Mouse (Mus musculus) forebrain, embryonic 10.5 days (tissue): Measurements from ENCODE around the gene Cdk7. TPM values are rescaled to one million over a fixed set of nuclear protein-coding genes. Genes with fewer than 3 reads are reported as not detected.

ENCODE experiments used
- DNase-seq: peaks from one replicate; pipeline ENCODE4 v3.0.0-alpha.2; 2017; ENCODE audit warnings: low spot score; ENCODE audit errors: extremely low spot score
- H3K27ac ChIP-seq: fragments of 300-500 bp; sonication (generic); 2 replicates; pipeline ENCODE4 v1.5.1; 2016; ENCODE audit warnings: mild to moderate bottlenecking
- H3K27me3 ChIP-seq: fragments of 300-500 bp; sonication (generic); 2 replicates; pipeline ENCODE4 v1.6.1; 2016; ENCODE audit warnings: mild to moderate bottlenecking; ENCODE audit not compliant: poor library complexity, severe bottlenecking
- H3K36me3 ChIP-seq: fragments of 300-500 bp; sonication (generic); replicated peaks from 2 replicates; pipeline ENCODE4 v1.6.1; 2016; ENCODE audit warnings: mild to moderate bottlenecking, moderate library complexity
- H3K4me1 ChIP-seq: fragments of 300-500 bp; sonication (generic); 2 replicates; pipeline ENCODE4 v1.6.1; 2016
- H3K4me3 ChIP-seq: fragments of 300-500 bp; sonication (generic); 2 replicates; pipeline ENCODE4 v1.5.1; 2016; ENCODE audit warnings: mild to moderate bottlenecking, moderate library complexity
- H3K9me3 ChIP-seq: fragments of 300-500 bp; sonication (generic); 2 replicates; pipeline ENCODE4 v1.6.1; 2016; ENCODE audit warnings: mild to moderate bottlenecking, moderate library complexity
- whole genome bisulfite sequencing: fragments of 180-500 bp; shearing (Covaris S2); methylation state at CpG from one replicate; pipeline ENCODE4 v1.1.7; 2016; 5-methylcytosine and 5-hydroxymethylcytosine counted together
- polyA plus RNA-seq: library from polyadenylated mRNA; unstranded; fragments of >200 nt; fragmentation: Nextera tagmentation; extraction: Ambion mirVana; gene quantifications from 2 replicates; pipeline ENCODE4 v1.2.1, GENCODE M21; 2016

Gene Cdk7
- polyA plus RNA-seq, 1 experiment from 2014 or later = 101 TPM

DNA sequence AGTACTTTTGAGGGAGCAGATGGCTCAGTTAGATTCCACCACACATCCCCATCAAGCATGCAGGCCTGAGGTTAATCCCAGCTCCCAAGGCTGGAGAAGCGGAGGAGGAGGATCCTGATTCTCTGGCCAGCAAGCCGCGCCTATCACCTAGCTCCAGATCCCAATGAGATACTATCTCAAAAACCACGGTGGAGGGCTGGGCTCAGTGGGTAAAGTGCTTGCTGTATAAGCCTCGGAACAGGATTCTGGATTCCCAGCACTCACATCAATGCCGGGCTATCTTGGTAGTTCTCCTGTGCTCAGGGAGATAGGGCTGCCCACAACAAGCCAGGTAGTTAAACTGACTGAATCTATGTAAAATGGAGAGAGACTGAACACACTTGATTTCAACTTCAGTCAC lies 15.3 kb downstream of the Cdk7 start:
- WGBS = 93% methylated on average over 6 of the region's 6 CpGs
- Histone ChIP-seq H3K4me3 (no peak overlapping the region), H3K36me3 (peaks cover 99% of the 10 kb centered on the region), H3K4me1 (no peaks in the 10 kb centered on the region), H3K27me3 (no peaks in the 10 kb centered on the region), H3K27ac (no peak overlapping the region), H3K9me3 (no peaks in the 10 kb centered on the region)
- DNase-seq = no peak

DNA sequence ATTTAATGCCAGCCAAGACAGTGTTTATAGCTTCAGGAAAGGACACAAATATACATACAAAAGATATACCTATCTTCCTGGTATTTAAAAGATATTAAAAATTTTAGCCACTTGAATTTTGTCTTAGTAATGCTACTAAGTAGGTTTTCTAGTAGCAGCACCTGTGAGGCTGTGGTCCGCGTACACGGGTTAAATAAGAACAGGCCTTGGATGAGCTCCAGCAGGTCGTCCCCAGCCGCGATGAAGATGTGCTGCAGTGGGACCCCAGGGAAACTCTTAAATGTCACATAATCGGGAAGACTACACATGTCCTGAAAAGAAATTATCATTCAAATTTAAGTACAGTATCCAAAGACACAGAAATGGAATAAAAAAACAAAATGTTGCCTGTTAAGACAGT lies 24.5 kb downstream of the Cdk7 start:
- H3K36me3 ChIP-seq = peaks cover 98% of the 10 kb centered on the region
- H3K4me3 ChIP-seq = no peak overlapping the region
- H3K9me3 ChIP-seq = no peaks in the 10 kb centered on the region
- 94% methylated on average over 7 of the region's 7 CpGs for WGBS
- H3K4me1 ChIP-seq = no peaks in the 10 kb centered on the region
- H3K27me3 ChIP-seq = no peaks in the 10 kb centered on the region
- no peak overlapping the region for H3K27ac ChIP-seq
- DNase-seq = no peak

GRCm38 (mm10) chr13:100703468-100703867 lies 27.3 kb downstream of the Cdk7 start:
- Histone ChIP-seq H3K27ac (no peak overlapping the region), H3K36me3 (peaks cover 98% of the 10 kb centered on the region), H3K4me1 (no peaks in the 10 kb centered on the region), H3K9me3 (no peaks in the 10 kb centered on the region), H3K4me3 (no peak overlapping the region), H3K27me3 (no peaks in the 10 kb centered on the region)
- no peak for DNase-seq
- 92% methylated on average over 2 of the region's 2 CpGs for WGBS

DNA sequence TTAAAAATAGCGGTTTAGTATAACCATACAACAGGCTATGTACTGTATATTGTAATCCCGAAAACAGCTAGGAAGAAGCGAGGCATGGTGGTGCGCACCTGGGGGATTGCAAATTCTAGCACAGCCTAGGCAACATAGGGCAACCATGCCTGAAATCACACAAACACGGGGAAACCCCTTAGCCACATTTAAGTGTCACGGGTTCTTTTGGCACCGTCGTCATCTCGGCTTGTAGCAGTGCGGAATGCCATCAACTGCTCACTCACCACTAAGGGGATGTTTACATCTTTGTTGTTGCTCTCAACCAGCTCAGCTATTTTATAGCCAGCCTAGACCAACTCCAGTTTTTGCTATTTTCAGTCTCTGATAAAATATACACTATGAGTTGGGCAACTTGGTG lies 31.9 kb downstream of the Cdk7 start:
- 96% methylated on average over 10 of the region's 10 CpGs for WGBS
- DNase-seq = no peak

GRCm38 (mm10) chr13:100697541-100697940 lies 33.2 kb downstream of the Cdk7 start:
- no peak for DNase-seq
- 98% methylated on average over 3 of the region's 3 CpGs for WGBS
- Histone ChIP-seq H3K27ac (no peak overlapping the region), H3K4me1 (no peaks in the 10 kb centered on the region), H3K4me3 (no peak overlapping the region), H3K27me3 (no peaks in the 10 kb centered on the region), H3K36me3 (peaks cover 73% of the 10 kb centered on the region), H3K9me3 (no peaks in the 10 kb centered on the region)

More for the DNA sequence above, 31.9 kb downstream of the Cdk7 start:
- H3K4me3 ChIP-seq = no peak overlapping the region
- H3K27me3 ChIP-seq = no peaks in the 10 kb centered on the region
- no peaks in the 10 kb centered on the region for H3K9me3 ChIP-seq
- H3K27ac ChIP-seq = no peak overlapping the region
- H3K36me3 ChIP-seq = peaks cover 87% of the 10 kb centered on the region
- no peaks in the 10 kb centered on the region for H3K4me1 ChIP-seq

GRCm38 (mm10) chr13:100687513-100687912 lies 43.2 kb downstream of the Cdk7 start:
- DNase-seq = no peak
- Histone ChIP-seq H3K27me3 (no peaks in the 10 kb centered on the region), H3K4me1 (no peaks in the 10 kb centered on the region), H3K27ac (no peak overlapping the region), H3K9me3 (no peaks in the 10 kb centered on the region), H3K36me3 (no peaks in the 10 kb centered on the region), H3K4me3 (no peak overlapping the region)
- WGBS = 67% methylated on average over 7 of the region's 7 CpGs

- WGBS = 83% methylated on average over 2 of the region's 2 CpGs
- H3K9me3 ChIP-seq = no peaks in the 10 kb centered on the region
- H3K36me3 ChIP-seq = no peaks in the 10 kb centered on the region
- H3K4me1 ChIP-seq = no peaks in the 10 kb centered on the region
- no peak overlapping the region for H3K4me3 ChIP-seq
- no peaks in the 10 kb centered on the region for H3K27me3 ChIP-seq
- no peak overlapping the region for H3K27ac ChIP-seq
- DNase-seq = no peak
Observed at GRCm38 (mm10) chr13:100684355-100684754, 46.4 kb downstream of the Cdk7 start.

DNA sequence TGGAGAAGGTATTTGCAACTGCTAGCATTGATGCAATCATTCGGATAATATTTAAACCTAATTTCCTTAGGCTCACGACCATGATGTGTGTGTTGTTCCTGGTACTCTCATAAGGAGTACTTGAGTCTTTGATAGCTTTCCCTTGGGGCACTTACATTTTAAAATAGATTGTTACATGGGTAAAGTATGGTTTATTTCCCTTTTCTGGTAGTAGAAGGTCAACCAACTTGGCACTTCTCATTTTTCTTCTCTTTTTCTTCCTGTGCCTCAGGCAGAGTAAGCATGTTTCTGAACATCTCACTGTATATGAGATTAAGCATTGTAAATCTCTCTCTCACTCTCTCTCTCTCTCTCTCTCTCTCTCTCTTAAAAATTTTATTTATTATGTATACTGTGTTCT lies 47.9 kb downstream of the Cdk7 start:
- H3K36me3 ChIP-seq = no peaks in the 10 kb centered on the region
- no peaks in the 10 kb centered on the region for H3K27me3 ChIP-seq
- no peaks in the 10 kb centered on the region for H3K4me1 ChIP-seq
- H3K4me3 ChIP-seq = no peak overlapping the region
- 88% methylated on average over 2 of the region's 2 CpGs for WGBS
- no peak overlapping the region for H3K27ac ChIP-seq
- no peaks in the 10 kb centered on the region for H3K9me3 ChIP-seq
- DNase-seq = no peak

DNA sequence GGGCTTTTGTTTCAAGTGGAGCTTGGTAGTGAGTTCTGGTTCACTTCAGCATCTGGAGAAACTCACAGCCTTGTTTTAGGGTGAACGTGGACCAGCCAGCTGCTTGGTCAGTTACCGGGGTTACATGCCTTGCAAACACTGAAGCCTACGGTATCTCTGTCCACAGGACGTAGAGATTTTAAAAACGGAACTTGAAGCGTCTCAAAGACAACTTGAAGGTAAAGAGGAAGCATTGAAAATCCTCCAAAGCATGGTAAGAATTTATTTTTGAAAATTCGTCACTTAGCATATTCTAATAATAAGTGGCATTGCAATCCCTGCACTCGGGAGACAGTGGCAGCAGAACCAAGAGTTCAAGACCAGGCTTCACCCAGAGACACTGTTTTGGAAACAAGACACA lies 49.1 kb downstream of the Cdk7 start:
- Histone ChIP-seq H3K36me3 (no peaks in the 10 kb centered on the region), H3K4me1 (no peaks in the 10 kb centered on the region), H3K27me3 (no peaks in the 10 kb centered on the region), H3K9me3 (no peaks in the 10 kb centered on the region), H3K27ac (no peak overlapping the region), H3K4me3 (no peak overlapping the region)
- 92% methylated on average over 8 of the region's 8 CpGs for WGBS
- no peak for DNase-seq

DNA sequence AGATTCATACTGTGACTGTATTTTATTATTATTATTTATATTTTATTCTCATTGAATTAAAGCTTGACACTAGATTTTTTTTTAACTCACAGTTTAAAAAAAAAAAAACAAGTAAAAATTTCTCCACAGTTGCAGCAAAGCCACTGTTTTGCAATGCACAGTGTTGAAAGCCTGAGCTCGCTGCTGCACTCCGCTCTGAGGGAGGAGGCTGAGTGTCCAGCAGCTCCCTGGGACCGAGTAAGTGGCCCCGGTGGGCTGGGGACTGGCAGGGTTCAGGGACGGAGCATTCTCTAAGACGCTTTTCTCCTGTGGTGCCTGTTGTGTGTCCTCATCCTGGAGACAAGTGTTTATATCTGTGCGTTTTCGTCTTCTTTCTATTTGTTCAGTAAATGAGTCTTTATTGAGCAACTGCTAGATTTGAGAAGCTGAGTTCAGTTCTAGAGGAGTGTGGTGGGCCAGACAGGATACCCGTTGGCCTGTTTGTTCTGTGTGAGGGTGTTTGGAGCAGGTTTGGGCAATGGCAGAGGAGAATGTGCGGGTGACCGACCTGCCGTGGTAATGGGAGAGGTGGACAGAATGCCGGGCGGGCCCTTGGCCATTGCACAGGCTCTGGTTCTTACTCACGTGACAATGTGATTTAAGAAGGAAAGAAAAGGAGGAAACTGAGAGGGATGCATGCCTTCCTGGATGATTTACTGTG lies 54.7 kb downstream of the Cdk7 start:
- Histone ChIP-seq H3K4me3 (no peak overlapping the region), H3K27me3 (no peaks in the 10 kb centered on the region), H3K9me3 (peaks cover 4% of the 10 kb centered on the region; the same call in 1 of the 2 replicates), H3K36me3 (no peaks in the 10 kb centered on the region), H3K4me1 (no peaks in the 10 kb centered on the region), H3K27ac (no peak overlapping the region)
- DNase-seq = no peak
- 92% methylated on average over 15 of the region's 15 CpGs for WGBS

- peaks cover 19% of the 10 kb centered on the region for H3K36me3 ChIP-seq
- H3K9me3 ChIP-seq = peaks cover 4% of the 10 kb centered on the region; the same call in 1 of the 2 replicates
- H3K27me3 ChIP-seq = 0 out of 2 replicates have a peak, but pooled peaks cover 6% of the 10 kb centered on the region
- H3K27ac ChIP-seq = peak overlapping the region; percentile 89
- 61% methylated on average over 9 of the region's 9 CpGs for WGBS
- peaks cover 10% of the 10 kb centered on the region for H3K4me1 ChIP-seq
- peak overlapping the region; percentile 74 for H3K4me3 ChIP-seq
- no peak for DNase-seq
Observed at GRCm38 (mm10) chr13:100670181-100670741, 60.5 kb downstream of the Cdk7 start.

DNA sequence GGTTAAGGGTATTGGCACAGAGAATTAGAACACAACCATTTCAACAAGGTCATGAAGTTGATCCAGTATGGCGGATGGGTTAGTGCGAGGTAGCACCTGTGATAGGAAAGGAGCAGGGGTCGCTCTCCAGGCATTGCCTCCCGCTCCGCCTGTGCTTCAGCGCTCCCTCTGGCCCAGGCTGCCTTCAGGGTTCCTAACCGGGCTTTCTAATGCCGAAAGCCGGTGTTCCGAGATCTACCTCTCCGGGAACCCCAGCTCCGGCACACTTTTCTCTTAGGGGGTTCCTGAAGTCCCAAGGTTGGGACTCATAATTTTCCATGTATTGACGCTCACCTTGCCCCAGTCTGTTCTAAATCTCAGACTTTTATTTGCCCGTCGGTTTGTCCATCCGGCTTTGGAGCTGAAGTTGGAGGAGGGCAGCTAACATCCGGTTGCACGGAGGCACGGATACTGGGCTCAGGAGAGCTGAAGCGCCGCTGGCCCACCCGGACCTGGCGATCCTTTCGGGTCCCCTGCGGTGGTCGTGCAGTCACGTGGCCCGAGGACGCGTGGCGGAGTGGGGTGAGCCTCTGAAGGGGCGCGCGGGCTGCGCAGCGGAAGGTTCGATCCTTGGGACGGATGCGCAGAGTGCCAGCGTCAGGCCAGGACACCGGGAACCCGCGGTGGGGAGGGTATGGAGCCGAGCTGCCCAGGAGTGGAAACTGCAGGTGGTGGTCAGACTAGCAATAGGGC lies 61.3 kb downstream of the Cdk7 start, which contains the start of gene Ccdc125:
Gene Ccdc125 (plus strand): TSS at position 427 of the 732 bp plus-strand sequence.
- Histone ChIP-seq H3K27me3 (0 out of 2 replicates have a peak, but pooled peaks cover 6% of the 10 kb centered on the region), H3K27ac (peak within 1 kb of the TSS; percentile 89), H3K4me1 (peaks cover 10% of the 10 kb centered on the region), H3K36me3 (peaks cover 23% of the 10 kb centered on the region), H3K4me3 (peak within 1 kb of the TSS; percentile 74), H3K9me3 (peaks cover 4% of the 10 kb centered on the region; the same call in 1 of the 2 replicates)
- peak; percentile 60 for DNase-seq
- WGBS = under 1% methylated on average over 44 of the region's 44 CpGs
